Mouse (Mus musculus) stomach, postnatal 0 days (tissue): ENCODE measurements around the gene Ptprc. TPM values are rescaled to one million over a fixed set of nuclear protein-coding genes. Genes with fewer than 3 reads are reported as not detected.
A peak's percentile ranks its signal among the peaks of the same experiment; 100 is the strongest.

ENCODE experiments used
- ATAC-seq: fragments of 200-750 bp; cut with Nextera tagmentation; 2 replicates; pipeline ENCODE4 v1.8.0; 2017; ENCODE audit not compliant: low FRiP score, low TSS enrichment
- DNase-seq: peaks from one replicate; pipeline ENCODE4 v3.0.0-alpha.2; 2016; ENCODE audit warnings: low spot score
- H3K27ac ChIP-seq: fragments of 300-500 bp; sonication (generic); replicated peaks from 2 replicates; pipeline ENCODE4 v1.5.1; 2014; ENCODE audit warnings: mild to moderate bottlenecking, control low read depth
- H3K27me3 ChIP-seq: fragments of 300-500 bp; sonication (generic); 2 replicates; pipeline ENCODE4 v1.6.1; 2014; ENCODE audit warnings: low read length; ENCODE audit not compliant: control insufficient read depth, insufficient read depth
- H3K36me3 ChIP-seq: fragments of 300-500 bp; sonication (generic); 2 replicates; pipeline ENCODE4 v1.6.1; 2014; ENCODE audit warnings: low read length, mixed read lengths; ENCODE audit not compliant: control insufficient read depth, insufficient read depth
- H3K4me1 ChIP-seq: fragments of 300-500 bp; sonication (generic); replicated peaks from 2 replicates; pipeline ENCODE4 v1.6.1; 2014; ENCODE audit warnings: antibody characterized with exemption; ENCODE audit not compliant: control insufficient read depth, insufficient read depth
- H3K4me2 ChIP-seq: fragments of 300-500 bp; sonication (generic); replicated peaks from 2 replicates; pipeline ENCODE4 v1.6.1; 2014; ENCODE audit warnings: low read depth, mild to moderate bottlenecking, control low read depth, moderate library complexity
- H3K4me3 ChIP-seq: fragments of 300-500 bp; sonication (generic); 2 replicates; pipeline ENCODE4 v1.5.1; 2014; ENCODE audit warnings: low read depth, low read length, control low read depth
- H3K9ac ChIP-seq: fragments of 300-500 bp; sonication (generic); 2 replicates; pipeline ENCODE4 v1.6.1; 2014; ENCODE audit warnings: mild to moderate bottlenecking, low read length, control low read depth, mixed read lengths
- H3K9me3 ChIP-seq: fragments of 300-500 bp; sonication (generic); 2 replicates; pipeline ENCODE4 v1.6.1; 2016; ENCODE audit warnings: low read length; ENCODE audit not compliant: control insufficient read depth
- CTCF ChIP-seq: IDR thresholded peaks from 2 replicates; pipeline ENCODE4 v1.5.1; 2016; ENCODE audit warnings: antibody characterized with exemption, low read depth, mild to moderate bottlenecking, moderate library complexity
- EP300 ChIP-seq: optimal IDR thresholded peaks from 2 replicates; pipeline ENCODE3; 2016; ENCODE audit warnings: antibody characterized with exemption
- WGBS: fragments of 180-500 bp; shearing (Covaris S2); extraction: QIAGEN DNeasy Blood & Tissue Kit; methylation state at CpG from one replicate; pipeline ENCODE4 v1.1.7; 2014; 5-methylcytosine and 5-hydroxymethylcytosine counted together
- polyA plus RNA-seq: library from polyadenylated mRNA; unstranded; fragments of >200 nt; fragmentation: Nextera tagmentation; extraction: Ambion mirVana; gene quantifications from 2 replicates; pipeline ENCODE4 v1.2.1, GENCODE M21; 2015

The Ptprc gene
- polyA plus RNA-seq, 1 experiment from 2014 or later = 2.5 TPM

GRCm38 (mm10) chr1:138136373-138136779 is 39.1 kb downstream of the Ptprc start:
- WGBS = 43% methylated on average over 17 of the region's 17 CpGs
- Histone ChIP-seq H3K4me3 (0 out of 2 replicates have a peak overlapping the region, but pooled peaks have one; percentile 8), H3K4me2 (peak overlapping the region; percentile 37; the same call in 1 of the 2 replicates)

GRCm38 (mm10) chr1:138135637-138136372 is 39.7 kb downstream of the Ptprc start:
- Histone ChIP-seq H3K36me3 (no peaks in the 10 kb centered on the region), H3K27ac (no peak overlapping the region), H3K27me3 (no peaks in the 10 kb centered on the region), H3K4me2 (peak overlapping the region; percentile 37; the same call in 1 of the 2 replicates), H3K4me3 (no peak overlapping the region), H3K9me3 (no peaks in the 10 kb centered on the region), H3K9ac (no peak overlapping the region), H3K4me1 (no peaks in the 10 kb centered on the region)
- ATAC-seq = no peak
- WGBS = 64% methylated on average over 9 of the region's 9 CpGs
- DNase-seq = no peak
- TF ChIP-seq CTCF (no peak), EP300 (no peak)

More at GRCm38 (mm10) chr1:138136373-138136779, 39.1 kb downstream of the Ptprc start:
- ATAC-seq (no peak), DNase-seq (peak; percentile 14)
- TF ChIP-seq EP300 (no peak), CTCF (no peak)
- Histone ChIP-seq H3K9ac (no peak overlapping the region), H3K36me3 (no peaks in the 10 kb centered on the region), H3K9me3 (no peaks in the 10 kb centered on the region), H3K4me1 (no peaks in the 10 kb centered on the region), H3K27ac (no peak overlapping the region), H3K27me3 (no peaks in the 10 kb centered on the region)

GRCm38 (mm10) chr1:138135117-138135516 is 40.4 kb downstream of the Ptprc start:
- Histone ChIP-seq H3K4me1 (no peaks in the 10 kb centered on the region), H3K36me3 (no peaks in the 10 kb centered on the region), H3K4me3 (no peak overlapping the region), H3K9ac (no peak overlapping the region), H3K27ac (no peak overlapping the region), H3K9me3 (no peaks in the 10 kb centered on the region), H3K4me2 (no peak overlapping the region), H3K27me3 (no peaks in the 10 kb centered on the region)
- ATAC-seq (no peak), DNase-seq (no peak)
- TF ChIP-seq EP300 (no peak), CTCF (no peak)

GRCm38 (mm10) chr1:138134324-138134723 is 41.2 kb downstream of the Ptprc start:
- Histone ChIP-seq H3K4me2 (no peak overlapping the region), H3K27me3 (no peaks in the 10 kb centered on the region), H3K4me1 (no peaks in the 10 kb centered on the region), H3K27ac (no peak overlapping the region), H3K4me3 (no peak overlapping the region), H3K9me3 (no peaks in the 10 kb centered on the region), H3K36me3 (no peaks in the 10 kb centered on the region), H3K9ac (no peak overlapping the region)
- 81% methylated on average over 6 of the region's 6 CpGs for WGBS
- TF ChIP-seq EP300 = no peak
- TF ChIP-seq CTCF = no peak
- ATAC-seq = no peak
- no peak for DNase-seq

- no peaks in the 10 kb centered on the region for H3K9me3 ChIP-seq
- H3K27ac ChIP-seq = no peak overlapping the region
- TF ChIP-seq EP300 (no peak), CTCF (no peak)
- H3K4me2 ChIP-seq = no peak overlapping the region
- H3K4me3 ChIP-seq = no peak overlapping the region
- ATAC-seq (no peak), DNase-seq (no peak)
- no peaks in the 10 kb centered on the region for H3K36me3 ChIP-seq
- no peaks in the 10 kb centered on the region for H3K4me1 ChIP-seq
- H3K27me3 ChIP-seq = no peaks in the 10 kb centered on the region
- 74% methylated on average over 2 of the region's 2 CpGs for WGBS
- no peak overlapping the region for H3K9ac ChIP-seq
Observed at GRCm38 (mm10) chr1:138131739-138132138, 43.8 kb downstream of the Ptprc start.

GRCm38 (mm10) chr1:138130145-138130544 is 45.4 kb downstream of the Ptprc start:
- TF ChIP-seq CTCF (peak; percentile 43), EP300 (no peak)
- DNase-seq = no peak
- 47% methylated on average over 4 of the region's 4 CpGs for WGBS
- H3K4me3 ChIP-seq = no peak overlapping the region
- no peak overlapping the region for H3K4me2 ChIP-seq
- H3K4me1 ChIP-seq = no peaks in the 10 kb centered on the region
- no peak for ATAC-seq
- H3K9ac ChIP-seq = no peak overlapping the region
- no peak overlapping the region for H3K27ac ChIP-seq
- no peaks in the 10 kb centered on the region for H3K27me3 ChIP-seq
- H3K36me3 ChIP-seq = no peaks in the 10 kb centered on the region
- H3K9me3 ChIP-seq = no peaks in the 10 kb centered on the region
